Mouse (Mus musculus) forebrain, embryonic 13.5 days (tissue): Measurements from ENCODE around the gene Zbp1. TPM values are rescaled to one million over a fixed set of nuclear protein-coding genes. Genes with fewer than 3 reads are reported as not detected.

ENCODE experiments used
- ATAC-seq: fragments of 200-750 bp; cut with Nextera tagmentation; 2 replicates; pipeline ENCODE4 v1.8.0; 2017
- H3K27ac ChIP-seq: fragments of 300-500 bp; sonication (generic); 2 replicates; pipeline ENCODE4 v1.5.1; 2015; ENCODE audit warnings: inconsistent platforms, mild to moderate bottlenecking, moderate library complexity
- H3K27me3 ChIP-seq: fragments of 300-500 bp; sonication (generic); 2 replicates; pipeline ENCODE4 v1.6.1; 2015; ENCODE audit warnings: mild to moderate bottlenecking, inconsistent platforms
- H3K36me3 ChIP-seq: fragments of 300-500 bp; sonication (generic); 2 replicates; pipeline ENCODE4 v1.6.1; 2015; ENCODE audit warnings: mild to moderate bottlenecking, inconsistent platforms; ENCODE audit not compliant: poor library complexity, severe bottlenecking
- H3K4me1 ChIP-seq: fragments of 300-500 bp; sonication (generic); 2 replicates; pipeline ENCODE4 v1.6.1; 2015; ENCODE audit warnings: inconsistent platforms
- H3K4me2 ChIP-seq: fragments of 300-500 bp; sonication (generic); 2 replicates; pipeline ENCODE4 v1.6.1; 2015; ENCODE audit warnings: inconsistent platforms, mild to moderate bottlenecking, moderate library complexity
- H3K4me3 ChIP-seq: fragments of 300-500 bp; sonication (generic); 2 replicates; pipeline ENCODE4 v1.5.1; 2015; ENCODE audit warnings: mild to moderate bottlenecking, inconsistent platforms
- H3K9ac ChIP-seq: fragments of 300-500 bp; sonication (generic); 2 replicates; pipeline ENCODE4 v1.6.1; 2015; ENCODE audit warnings: mild to moderate bottlenecking, inconsistent platforms
- H3K9me3 ChIP-seq: fragments of 300-500 bp; sonication (generic); replicated peaks from 2 replicates; pipeline ENCODE4 v1.6.1; 2016; ENCODE audit warnings: inconsistent platforms
- WGBS: fragments of 180-500 bp; shearing (Covaris S2); methylation state at CpG from one replicate; pipeline ENCODE4 v1.1.7; 2015; 5-methylcytosine and 5-hydroxymethylcytosine counted together
- polyA plus RNA-seq: library from polyadenylated mRNA; unstranded; fragments of >200 nt; fragmentation: Nextera tagmentation; extraction: Ambion mirVana; gene quantifications from 2 replicates; pipeline ENCODE4 v1.2.1, GENCODE M21; 2015

Zbp1 gene
- polyA plus RNA-seq, 1 experiment from 2014 or later = not detected

- WGBS = 84% methylated on average over 7 of the region's 7 CpGs
- Histone ChIP-seq H3K4me1 (no peaks in the 10 kb centered on the region), H3K9ac (no peak overlapping the region), H3K9me3 (no peaks in the 10 kb centered on the region), H3K4me3 (no peak overlapping the region), H3K4me2 (no peak overlapping the region), H3K27me3 (no peaks in the 10 kb centered on the region), H3K36me3 (peaks cover 46% of the 10 kb centered on the region), H3K27ac (no peak overlapping the region)
- no peak for ATAC-seq
Measured at GRCm38 (mm10) chr2:173225906-173226305, 7.2 kb upstream of the Zbp1 start.

GRCm38 (mm10) chr2:173224832-173225231, 6.1 kb upstream of the Zbp1 start:
- no peak overlapping the region for H3K4me3 ChIP-seq
- H3K36me3 ChIP-seq = peaks cover 37% of the 10 kb centered on the region
- 71% methylated on average over 7 of the region's 7 CpGs for WGBS
- no peak overlapping the region for H3K27ac ChIP-seq
- H3K4me2 ChIP-seq = no peak overlapping the region
- H3K4me1 ChIP-seq = no peaks in the 10 kb centered on the region
- H3K9me3 ChIP-seq = no peaks in the 10 kb centered on the region
- H3K27me3 ChIP-seq = no peaks in the 10 kb centered on the region
- H3K9ac ChIP-seq = no peak overlapping the region
- ATAC-seq = no peak

- Histone ChIP-seq H3K4me1 (no peaks in the 10 kb centered on the region), H3K36me3 (peaks cover 34% of the 10 kb centered on the region), H3K4me3 (no peak overlapping the region), H3K9ac (no peak overlapping the region), H3K27ac (no peak overlapping the region), H3K4me2 (no peak overlapping the region), H3K27me3 (no peaks in the 10 kb centered on the region), H3K9me3 (no peaks in the 10 kb centered on the region)
- no peak for ATAC-seq
- 76% methylated on average over 3 of the region's 3 CpGs for WGBS
Measured at GRCm38 (mm10) chr2:173224097-173224496, 5.4 kb upstream of the Zbp1 start.

- no peaks in the 10 kb centered on the region for H3K27me3 ChIP-seq
- peaks cover 28% of the 10 kb centered on the region for H3K36me3 ChIP-seq
- ATAC-seq = no peak
- no peaks in the 10 kb centered on the region for H3K9me3 ChIP-seq
- no peaks in the 10 kb centered on the region for H3K4me1 ChIP-seq
- no peak overlapping the region for H3K9ac ChIP-seq
- no peak overlapping the region for H3K4me3 ChIP-seq
- 80% methylated on average over 3 of the region's 3 CpGs for WGBS
- H3K4me2 ChIP-seq = no peak overlapping the region
- no peak overlapping the region for H3K27ac ChIP-seq
Measured at GRCm38 (mm10) chr2:173223496-173223895, 4.8 kb upstream of the Zbp1 start.

GRCm38 (mm10) chr2:173220754-173221153, 2.0 kb upstream of the Zbp1 start:
- H3K9ac ChIP-seq = no peak overlapping the region
- no peaks in the 10 kb centered on the region for H3K27me3 ChIP-seq
- H3K4me1 ChIP-seq = no peaks in the 10 kb centered on the region
- ATAC-seq = no peak
- H3K36me3 ChIP-seq = peaks cover 4% of the 10 kb centered on the region; the same call in 1 of the 2 replicates
- WGBS = 93% methylated on average over 8 of the region's 9 CpGs
- H3K4me2 ChIP-seq = no peak overlapping the region
- no peak overlapping the region for H3K4me3 ChIP-seq
- H3K27ac ChIP-seq = no peak overlapping the region
- no peaks in the 10 kb centered on the region for H3K9me3 ChIP-seq

GRCm38 (mm10) chr2:173219256-173219954, 682 bp upstream of the Zbp1 start:
- H3K36me3 ChIP-seq = no peaks in the 10 kb centered on the region
- H3K9ac ChIP-seq = no peak overlapping the region
- no peak overlapping the region for H3K27ac ChIP-seq
- 45% methylated on average over 10 of the region's 10 CpGs for WGBS
- H3K4me1 ChIP-seq = no peaks in the 10 kb centered on the region
- H3K4me2 ChIP-seq = no peak overlapping the region
- H3K4me3 ChIP-seq = no peak overlapping the region
- peak; percentile 65; the same call in 1 of the 2 replicates for ATAC-seq
- no peaks in the 10 kb centered on the region for H3K9me3 ChIP-seq
- H3K27me3 ChIP-seq = no peaks in the 10 kb centered on the region

- Histone ChIP-seq H3K9me3 (no peaks in the 10 kb centered on the region), H3K36me3 (no peaks in the 10 kb centered on the region), H3K4me2 (no peak overlapping the region), H3K4me1 (no peaks in the 10 kb centered on the region), H3K27ac (no peak overlapping the region), H3K9ac (no peak overlapping the region), H3K27me3 (no peaks in the 10 kb centered on the region), H3K4me3 (no peak overlapping the region)
- WGBS = 91% methylated on average over 5 of the region's 5 CpGs
- no peak for ATAC-seq
Measured at GRCm38 (mm10) chr2:173217763-173218258, 912 bp downstream of the Zbp1 start.

- no peaks in the 10 kb centered on the region for H3K36me3 ChIP-seq
- WGBS = 74% methylated on average over 3 of the region's 3 CpGs
Measured at GRCm38 (mm10) chr2:173217246-173217645, 1.5 kb downstream of the Zbp1 start.

GRCm38 (mm10) chr2:173216840-173217239, 1.9 kb downstream of the Zbp1 start:
- no peak overlapping the region for H3K9ac ChIP-seq
- H3K9me3 ChIP-seq = no peaks in the 10 kb centered on the region
- H3K27ac ChIP-seq = no peak overlapping the region
- no peak overlapping the region for H3K4me2 ChIP-seq
- no peaks in the 10 kb centered on the region for H3K36me3 ChIP-seq
- no peak overlapping the region for H3K4me3 ChIP-seq
- WGBS = 90% methylated on average over 7 of the region's 7 CpGs
- no peak for ATAC-seq
- H3K4me1 ChIP-seq = no peaks in the 10 kb centered on the region
- H3K27me3 ChIP-seq = no peaks in the 10 kb centered on the region

More at GRCm38 (mm10) chr2:173217246-173217645, 1.5 kb downstream of the Zbp1 start:
- no peak overlapping the region for H3K9ac ChIP-seq
- H3K27me3 ChIP-seq = no peaks in the 10 kb centered on the region
- no peak overlapping the region for H3K27ac ChIP-seq
- no peak overlapping the region for H3K4me2 ChIP-seq
- no peaks in the 10 kb centered on the region for H3K9me3 ChIP-seq
- H3K4me1 ChIP-seq = no peaks in the 10 kb centered on the region
- H3K4me3 ChIP-seq = no peak overlapping the region
- no peak for ATAC-seq

- H3K9me3 ChIP-seq = no peaks in the 10 kb centered on the region
- no peak for ATAC-seq
- no peak overlapping the region for H3K9ac ChIP-seq
- H3K27ac ChIP-seq = no peak overlapping the region
- no peaks in the 10 kb centered on the region for H3K27me3 ChIP-seq
- H3K4me2 ChIP-seq = no peak overlapping the region
- WGBS = 77% methylated on average over 4 of the region's 4 CpGs
- H3K4me3 ChIP-seq = no peak overlapping the region
- no peaks in the 10 kb centered on the region for H3K36me3 ChIP-seq
- H3K4me1 ChIP-seq = no peaks in the 10 kb centered on the region
Measured at GRCm38 (mm10) chr2:173212227-173212626, 6.5 kb downstream of the Zbp1 start.

- no peak overlapping the region for H3K4me2 ChIP-seq
- H3K9me3 ChIP-seq = no peaks in the 10 kb centered on the region
- no peaks in the 10 kb centered on the region for H3K4me1 ChIP-seq
- H3K9ac ChIP-seq = no peak overlapping the region
- no peaks in the 10 kb centered on the region for H3K27me3 ChIP-seq
- no peak overlapping the region for H3K4me3 ChIP-seq
- ATAC-seq = no peak
- no peak overlapping the region for H3K27ac ChIP-seq
- no peaks in the 10 kb centered on the region for H3K36me3 ChIP-seq
- WGBS = 89% methylated on average over 7 of the region's 7 CpGs
Measured at GRCm38 (mm10) chr2:173209091-173209815, 9.5 kb downstream of the Zbp1 start.

GRCm38 (mm10) chr2:173207051-173207450, 11.7 kb downstream of the Zbp1 start:
- Histone ChIP-seq H3K9me3 (no peaks in the 10 kb centered on the region), H3K27ac (no peak overlapping the region), H3K36me3 (no peaks in the 10 kb centered on the region), H3K9ac (no peak overlapping the region), H3K4me1 (no peaks in the 10 kb centered on the region), H3K4me3 (no peak overlapping the region), H3K4me2 (no peak overlapping the region), H3K27me3 (no peaks in the 10 kb centered on the region)
- no peak for ATAC-seq
- WGBS = 100% methylated on average over 3 of the region's 3 CpGs
